Mouse (Mus musculus): ENCODE data around the gene Gpr82. TPM values are rescaled to one million over a fixed set of nuclear protein-coding genes. Genes with fewer than 3 reads are reported as not detected.

The Gpr82 gene
- total RNA-seq, 4 experiments from 2014 or later: not detected

DNA sequence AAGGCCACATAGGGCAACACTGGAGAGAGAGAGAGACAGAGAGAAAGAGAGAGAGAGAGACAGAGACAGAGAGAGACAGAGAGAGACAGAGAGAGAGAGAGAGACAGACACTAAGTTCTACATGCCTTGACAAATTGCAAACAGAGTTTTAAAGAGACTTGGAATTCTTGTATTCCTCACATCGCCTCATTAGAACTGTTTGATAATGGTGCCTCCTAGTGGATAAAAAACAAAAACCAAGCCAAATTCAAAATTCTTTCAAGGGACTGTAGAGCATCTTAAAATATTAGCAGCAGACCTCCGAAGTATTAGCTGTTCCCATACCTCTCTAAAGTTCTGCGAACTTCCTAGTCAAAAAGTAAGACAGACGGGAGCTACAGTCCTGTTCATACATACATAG lies 30.7 kb downstream of the Gpr82 start:
- DNase-seq (ENCODE audit: low spot score in 2 of 2): no peak

- no peak for DNase-seq (ENCODE audit: low spot score in 2 of 2)
These were observed 39.5 kb downstream of the Gpr82 start for GRCm38 (mm10) chrX:13700681-13701080.

GRCm38 (mm10) chrX:13705051-13705450 lies 43.9 kb downstream of the Gpr82 start:
- DNase-seq (ENCODE audit: low spot score in 2 of 2): no peak

DNA sequence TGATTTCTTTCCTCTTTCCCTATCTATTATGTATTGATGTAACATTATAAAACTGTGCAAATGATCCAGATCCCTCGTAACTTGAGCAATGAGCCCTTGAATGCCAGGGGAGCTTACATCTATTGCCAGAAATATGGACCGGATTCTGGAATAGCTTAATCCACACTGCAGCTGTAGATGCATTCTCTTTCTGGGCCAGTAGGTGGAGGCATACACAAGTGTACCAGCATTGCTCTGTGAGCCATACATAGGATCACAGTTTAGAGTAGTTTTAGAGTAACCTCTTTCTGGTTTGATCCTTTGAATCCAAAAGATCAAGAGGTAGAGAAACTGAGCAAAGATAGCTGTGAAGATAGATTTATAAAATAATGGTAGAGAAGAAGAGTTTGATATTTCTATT lies 49.0 kb downstream of the Gpr82 start:
- DNase-seq (ENCODE audit: low spot score in 2 of 2): peak; percentile 22 to 48

Small RNA genes within 50 kb of the gene (microRNA-seq; reads per million reads assigned to microRNA genes)
- gene Gm25246: 0 reads per million in 2 experiments

Other genes with a start within 250 kb of the Gpr82 start
- 1 to 10 TPM in 1 of 4 experiments, under 1 TPM in 3; 0.57 to 1.1 (median 0.69) TPM for gene Nyx, start 195.3 kb upstream of the Gpr82 start, total RNA-seq (2022)
- gene Gpr34, start 29.3 kb upstream of the Gpr82 start, total RNA-seq (2022): 10 to 100 TPM; 10.8 to 66.5 (median 28.6) TPM
- gene Cask, start 190.0 kb downstream of the Gpr82 start, total RNA-seq (2022): 10 to 100 TPM; 67.5 to 79.9 (median 75.7) TPM

Data from layer of hippocampus, adult 8-10 months (tissue).